Mouse (Mus musculus) CH12.LX (cell line): ENCODE data around the gene Fgfr3. TPM values are rescaled to one million over a fixed set of nuclear protein-coding genes. Genes with fewer than 3 reads are reported as not detected.

Source experiments
- DNase-seq: peaks from one replicate; pipeline ENCODE4 v3.0.0-alpha.2; 2013; ENCODE audit errors: extremely low read depth
- H3K27ac ChIP-seq: 2 replicates; pipeline ENCODE4 v1.5.1; 2012; ENCODE audit warnings: low read depth, mild to moderate bottlenecking, control low read depth, moderate library complexity; ENCODE audit not compliant: insufficient read depth
- H3K27me3 ChIP-seq: replicated peaks from 2 replicates; pipeline ENCODE3; 2012; ENCODE audit warnings: inconsistent platforms
- H3K36me3 ChIP-seq, 2 experiments: replicated peaks in 1 of 2; 2 replicates each; pipeline versions ENCODE3 to v1.6.1; 2012; ENCODE audit warnings: inconsistent platforms in 1 of 2, low read length in 1 of 2, mild to moderate bottlenecking in 1 of 2, mixed read lengths in 1 of 2, moderate library complexity in 1 of 2; ENCODE audit not compliant: control insufficient read depth in 1 of 2, insufficient read depth in 1 of 2
- H3K4me1 ChIP-seq, 2 experiments: 2 replicates each; pipeline ENCODE4 v1.6.1; 2012; ENCODE audit warnings: inconsistent platforms in 1 of 2, moderate library complexity in 1 of 2; ENCODE audit not compliant: insufficient read depth in 2 of 2, control insufficient read depth in 1 of 2
- H3K4me2 ChIP-seq: 2 replicates; pipeline ENCODE4 v1.6.1; 2012; ENCODE audit warnings: low read depth, mild to moderate bottlenecking, control low read depth; ENCODE audit not compliant: poor library complexity, insufficient read depth, severe bottlenecking
- H3K4me3 ChIP-seq, 3 experiments: fragments of 150-350 bp in 1 of 3; sonication (generic) in 1 of 3; replicated peaks in 1 of 3; 2 replicates each; pipeline versions ENCODE3 to v1.5.1; 2011 to 2012; ENCODE audit warnings: low read depth in 2 of 3, low read length in 2 of 3, mild to moderate bottlenecking in 2 of 3, moderate library complexity in 2 of 3, control low read depth in 1 of 3, improper control_type of control experiment in 1 of 3, inconsistent platforms in 1 of 3, mixed read lengths in 1 of 3; ENCODE audit not compliant: poor library complexity in 1 of 3
- H3K79me2 ChIP-seq: replicated peaks from 2 replicates; pipeline ENCODE4 v1.6.1; 2012; ENCODE audit warnings: mild to moderate bottlenecking, moderate library complexity; ENCODE audit not compliant: control insufficient read depth, poor library complexity, insufficient read depth, severe bottlenecking; ENCODE audit errors: extremely low read depth
- H3K9ac ChIP-seq: 2 replicates; pipeline ENCODE4 v1.6.1; 2012; ENCODE audit warnings: low read depth, mild to moderate bottlenecking, control low read depth, moderate library complexity; ENCODE audit not compliant: insufficient read depth
- H3K9me3 ChIP-seq: replicated peaks from 2 replicates; pipeline ENCODE3; 2012; ENCODE audit warnings: low read length, inconsistent platforms, mixed read lengths
- EP300 ChIP-seq: IDR thresholded peaks from 2 replicates; pipeline ENCODE4 v1.6.1; 2011; ENCODE audit warnings: low read length, improper control_type of control experiment
- GABPA ChIP-seq: IDR thresholded peaks from 2 replicates; pipeline ENCODE4 v1.6.1; 2012; ENCODE audit warnings: low read depth, low read length, improper control_type of control experiment, inconsistent platforms; ENCODE audit not compliant: insufficient replicate concordance
- MAZ ChIP-seq: IDR thresholded peaks from 2 replicates; pipeline ENCODE4 v1.6.1; 2012; ENCODE audit warnings: low read depth, mild to moderate bottlenecking, inconsistent platforms, low read length, improper control_type of control experiment, moderate library complexity
- MEF2A ChIP-seq: IDR thresholded peaks from 2 replicates; pipeline ENCODE4 v1.6.1; 2014; ENCODE audit warnings: low read depth, mild to moderate bottlenecking, inconsistent platforms, low read length, improper control_type of control experiment, borderline replicate concordance
- NRF1 ChIP-seq: IDR thresholded peaks from 2 replicates; pipeline ENCODE4 v1.6.1; 2014; ENCODE audit warnings: low read depth, mild to moderate bottlenecking, inconsistent platforms, low read length, improper control_type of control experiment, moderate library complexity
- SMC3 ChIP-seq: IDR thresholded peaks from 2 replicates; pipeline ENCODE4 v1.6.1; 2011; ENCODE audit warnings: low read depth, low read length, improper control_type of control experiment
- USF1 ChIP-seq: IDR thresholded peaks from 2 replicates; pipeline ENCODE4 v1.6.1; 2014; ENCODE audit warnings: low read depth, mild to moderate bottlenecking, inconsistent platforms, low read length, improper control_type of control experiment
- USF2 ChIP-seq: conservative IDR thresholded peaks from 2 replicates; pipeline ENCODE4 v1.6.1; 2011; ENCODE audit warnings: low read depth, low read length, improper control_type of control experiment
- dilution Hi-C: fragments of 300-500 bp; cut with MboI; formaldehyde crosslinking; loops from 2 replicates; pipeline ENCODE4 v1.14.3; 2020; ENCODE audit warnings: low sequenced_read_pairs; ENCODE audit not compliant: extremely low pct_unique_long_range_greater_than_20kb, extremely low pct_ligation_motif_present
- in situ Hi-C: fragments of 300-500 bp; cut with MboI; formaldehyde crosslinking; loops from 3 replicates; pipeline ENCODE4 v1.14.3; 2019; ENCODE audit warnings: low sequenced_read_pairs, low pct_ligation_motif_present, low pct_unique_long_range_greater_than_20kb, mixed read lengths
- polyA plus RNA-seq: library from polyadenylated mRNA; unstranded; fragments of >175 nt; gene quantifications from 2 replicates; pipeline ENCODE4 v1.2.1, GENCODE M21; 2012; ENCODE audit warnings: low read depth; ENCODE audit not compliant: insufficient read length
- total RNA-seq, 2 experiments: library from RNA; depleted of rRNA; stranded (reverse); fragments of 300-350 nt in 1 of 2; fragments of >200 nt in 1 of 2; gene quantifications; 2 replicates each; pipeline ENCODE4 v1.2.3; 2012 to 2014

Gene Fgfr3
- total and polyA plus RNA-seq, 3 experiments: 0.19 to 0.76 (median 0.23) TPM

GRCm38 (mm10) chr5:33698669-33699068, 22.8 kb upstream of the Fgfr3 start:
- dilution Hi-C loops: no loop called here
- Histone ChIP-seq H3K79me2 (no peaks in the 10 kb centered on the region), H3K9ac (no peak overlapping the region), H3K9me3 (no peaks in the 10 kb centered on the region), H3K36me3 (no peaks in the 10 kb centered on the region), H3K4me3 (no peak overlapping the region), H3K4me1 (peaks cover 12 to 25% of the 10 kb centered on the region in 2 experiments), H3K27ac (no peak overlapping the region), H3K4me2 (no peak overlapping the region), H3K27me3 (peaks cover 82% of the 10 kb centered on the region)
- TF ChIP-seq GABPA (no peak), USF2 (no peak), MEF2A (no peak), MAZ (no peak)
- DNase-seq: no peak
- in situ Hi-C loops: no loop called here

GRCm38 (mm10) chr5:33700010-33700409, 21.5 kb upstream of the Fgfr3 start:
- TF ChIP-seq NRF1 (no peak), USF2 (no peak)
- dilution Hi-C loops: no loop called here

GRCm38 (mm10) chr5:33701832-33702231, 19.6 kb upstream of the Fgfr3 start:
- dilution Hi-C loops (no loop called here), in situ Hi-C loops (no loop called here)
- H3K36me3 ChIP-seq: no peaks in the 10 kb centered on the region
- no peak overlapping the region for H3K4me2 ChIP-seq
- H3K27ac ChIP-seq: no peak overlapping the region
- H3K27me3 ChIP-seq: peaks cover 89% of the 10 kb centered on the region
- DNase-seq: no peak
- no peaks in the 10 kb centered on the region for H3K9me3 ChIP-seq
- no peaks in the 10 kb centered on the region for H3K79me2 ChIP-seq
- peaks cover 0 to 3% of the 10 kb centered on the region in 2 experiments; a peak in 1 of 4 replicates for H3K4me1 ChIP-seq
- H3K4me3 ChIP-seq: no peak overlapping the region
- H3K9ac ChIP-seq: no peak overlapping the region
- TF ChIP-seq SMC3 (no peak), EP300 (no peak), USF1 (no peak)
- TF ChIP-seq, all 38 proteins: peak for 0

More at GRCm38 (mm10) chr5:33700010-33700409, 21.5 kb upstream of the Fgfr3 start:
- Histone ChIP-seq H3K79me2 (no peaks in the 10 kb centered on the region), H3K9ac (no peak overlapping the region), H3K9me3 (no peaks in the 10 kb centered on the region), H3K4me3 (no peak overlapping the region), H3K4me2 (no peak overlapping the region), H3K27ac (no peak overlapping the region), H3K36me3 (no peaks in the 10 kb centered on the region), H3K4me1 (peaks cover 9 to 16% of the 10 kb centered on the region in 2 experiments), H3K27me3 (peaks cover 85% of the 10 kb centered on the region)
- in situ Hi-C loops: no loop called here
- DNase-seq: no peak
